Mouse (Mus musculus) testis, adult 2 months (tissue): Measurements from ENCODE around the gene Tmprss11e.

Experiments used
- CTCF ChIP-seq: fragments of 200-500 bp; IDR thresholded peaks from 2 replicates; pipeline ENCODE4 v1.5.1; 2012; ENCODE audit warnings: low read depth, mild to moderate bottlenecking, inconsistent platforms, low read length, moderate library complexity; ENCODE audit not compliant: control insufficient read depth, insufficient read depth, insufficient replicate concordance
- POLR2A ChIP-seq: fragments of 200-500 bp; IDR thresholded peaks from 2 replicates; pipeline ENCODE4 v1.6.1; 2012; ENCODE audit warnings: low read depth, mild to moderate bottlenecking, inconsistent platforms, low read length, moderate library complexity; ENCODE audit not compliant: control insufficient read depth

DNA sequence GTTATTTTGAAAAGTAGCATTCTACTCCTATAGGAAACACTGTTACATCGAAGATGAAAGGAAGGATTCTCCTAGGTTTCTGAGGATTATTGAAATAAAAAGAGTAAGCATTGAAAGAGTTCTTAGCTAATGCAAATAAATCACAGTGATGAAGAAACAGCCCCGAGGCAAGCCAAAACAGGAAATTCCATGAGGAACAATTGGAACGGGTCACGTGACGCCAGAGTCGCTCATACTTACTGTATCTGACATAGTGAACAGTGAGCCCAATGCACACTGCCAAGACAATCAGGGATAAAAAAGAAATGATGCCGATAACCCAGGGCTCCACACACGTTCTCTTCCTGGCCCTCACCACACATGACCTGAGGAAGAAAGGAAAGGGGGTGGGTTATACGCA lies 18.6 kb downstream of the Tmprss11e start:
- TF ChIP-seq POLR2A: no peak
- TF ChIP-seq CTCF: no peak
